Comparison of ENCODE assay signal across 11 mouse cellular contexts in the genomic region with DNA sequence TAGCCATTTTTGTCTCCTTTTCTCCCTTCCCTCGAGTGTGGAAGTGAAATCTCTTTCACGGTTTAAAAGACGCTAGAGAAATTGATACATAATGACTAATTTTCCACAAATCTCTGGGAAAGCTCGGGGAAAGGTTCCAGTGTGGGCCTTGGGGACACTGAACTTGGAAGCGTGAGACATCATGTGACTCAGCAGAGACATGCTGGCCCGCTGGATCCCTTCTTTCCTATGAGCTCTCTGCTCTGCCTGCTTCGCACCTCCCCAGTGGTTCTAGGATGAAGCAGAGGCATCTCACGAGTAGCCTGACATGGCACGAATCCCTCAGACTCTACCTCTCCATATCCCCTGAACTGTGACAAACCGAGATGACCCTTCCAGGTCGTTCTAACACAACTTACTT.
DNase-seq lines count a peak whose midpoint lies in the region; ATAC-seq lines count a peak whose summit lies in the region.
"Had no signal": no experiment of that assay in that cellular context is flagged by ENCODE, and none has a peak within 500 bp of the region (broad histone marks: within the 10 kb centered on the region; RNA-seq: fewer than 3 reads in every experiment).

No protein-coding gene starts in this region.

- H3K4me3 ChIP-seq in lung, embryonic 15.5 days, result no peak overlapping the region
- no peak overlapping the region for H3K4me3 ChIP-seq in embryonic facial prominence, embryonic 14.5 days (ENCODE audit: low read depth, low read length)
- H3K4me3 ChIP-seq in limb, embryonic 15.5 days, result no peak overlapping the region
- H3K4me3 ChIP-seq: hindbrain, embryonic 13.5 days had no signal

- no peaks in the 10 kb centered on the region for H3K4me1 ChIP-seq in lung, embryonic 15.5 days
- peaks cover 7% of the 10 kb centered on the region for H3K4me1 ChIP-seq in embryonic facial prominence, embryonic 14.5 days (ENCODE audit: control insufficient read depth, insufficient read depth, low read length)
- H3K4me1 ChIP-seq in limb, embryonic 15.5 days, result peaks cover 23% of the 10 kb centered on the region; the same call in 1 of the 2 replicates
- H3K4me1 ChIP-seq: hindbrain, embryonic 13.5 days had no signal

- H3K27ac ChIP-seq in lung, embryonic 15.5 days, result 0 out of 2 replicates have a peak overlapping the region, but pooled peaks have one; percentile 41
- H3K27ac ChIP-seq in embryonic facial prominence, embryonic 14.5 days (replicated peaks; ENCODE audit: low read depth, low read length), result peak overlapping the region; percentile 19
- H3K27ac ChIP-seq in limb, embryonic 15.5 days, result peak overlapping the region; percentile 62
- H3K27ac ChIP-seq: hindbrain, embryonic 13.5 days had no signal

- no peak for DNase-seq in lung, postnatal 4 days
- DNase-seq in embryonic facial prominence, embryonic 14.5 days (ENCODE audit: low spot score), result peak; percentile 66
- DNase-seq in gastrocnemius, postnatal 25 days, result peak; percentile 68
- no peak for DNase-seq in natural killer cell, adult 2 months (ENCODE audit: low spot score in 2 of 2)
- DNase-seq in spleen, postnatal 14 days (ENCODE audit: low spot score in 2 of 2), result no peak
- DNase-seq: cerebellum, adult 11-12 months had no signal

- H3K27me3 ChIP-seq in lung, embryonic 15.5 days, result no peaks in the 10 kb centered on the region
- no peaks in the 10 kb centered on the region for H3K27me3 ChIP-seq in embryonic facial prominence, embryonic 14.5 days (replicated peaks; ENCODE audit: control insufficient read depth, insufficient read depth, low read length)
- H3K27me3 ChIP-seq in limb, embryonic 15.5 days, result no peaks in the 10 kb centered on the region
- H3K27me3 ChIP-seq: hindbrain, embryonic 13.5 days had no signal

- no peak overlapping the region for H3K9ac ChIP-seq in lung, embryonic 15.5 days
- H3K9ac ChIP-seq in embryonic facial prominence, embryonic 14.5 days (ENCODE audit: low read depth, low read length), result no peak overlapping the region
- H3K9ac ChIP-seq in limb, embryonic 15.5 days, result no peak overlapping the region
- H3K9ac ChIP-seq: hindbrain, embryonic 13.5 days had no signal

- H3K9me3 ChIP-seq in lung, embryonic 15.5 days, result no peaks in the 10 kb centered on the region
- no peaks in the 10 kb centered on the region for H3K9me3 ChIP-seq in embryonic facial prominence, embryonic 14.5 days (ENCODE audit: control insufficient read depth, low read length)
- H3K9me3 ChIP-seq in limb, embryonic 15.5 days, result no peaks in the 10 kb centered on the region
- H3K9me3 ChIP-seq: hindbrain, embryonic 13.5 days had no signal

- 0 out of 2 replicates have a peak overlapping the region, but pooled peaks have one; percentile 18 for H3K4me2 ChIP-seq in lung, embryonic 15.5 days
- H3K4me2 ChIP-seq in embryonic facial prominence, embryonic 14.5 days (ENCODE audit: low read depth, low read length), result peak overlapping the region; percentile 33
- H3K4me2 ChIP-seq in limb, embryonic 15.5 days, result peak overlapping the region; percentile 26
- H3K4me2 ChIP-seq: hindbrain, embryonic 13.5 days had no signal

- ATAC-seq in lung, embryonic 15.5 days (ENCODE audit: borderline replicate concordance, extremely low read depth, low FRiP score, low TSS enrichment), result no peak; the same call in 1 of the 2 replicates
- peak; percentile 44; the same call in 1 of the 2 replicates for ATAC-seq in embryonic facial prominence, embryonic 14.5 days (ENCODE audit: low read depth)
- no peak; the same call in 1 of the 2 replicates for ATAC-seq in limb, embryonic 15.5 days (ENCODE audit: insufficient number of reproducible peaks, low FRiP score, low TSS enrichment, low read depth)
- ATAC-seq: forebrain, embryonic 16.5 days had no signal

- 79% methylated on average over 11 of the region's 11 CpGs for WGBS in lung, embryonic 15.5 days
- WGBS in embryonic facial prominence, embryonic 14.5 days, result 58% methylated on average over 11 of the region's 11 CpGs
- WGBS in limb, embryonic 15.5 days, result 51% methylated on average over 11 of the region's 11 CpGs

- no peaks in the 10 kb centered on the region for H3K36me3 ChIP-seq in lung, embryonic 15.5 days
- no peaks in the 10 kb centered on the region for H3K36me3 ChIP-seq in embryonic facial prominence, embryonic 14.5 days (ENCODE audit: control insufficient read depth, insufficient read depth, low read length)
- H3K36me3 ChIP-seq in limb, embryonic 15.5 days, result no peaks in the 10 kb centered on the region
- H3K36me3 ChIP-seq: G1E; hindbrain, embryonic 13.5 days had no signal

Comparison
In these comparisons a context has a peak if more than half of its experiments do, and no peak if none do; other contexts are left out.
1. DNase-seq: peak in embryonic facial prominence, embryonic 14.5 days (single experiment) and gastrocnemius, postnatal 25 days (single experiment); none in lung, postnatal 4 days (0 of 2), natural killer cell, adult 2 months (0 of 2) and spleen, postnatal 14 days (0 of 2).
2. Peak in every context shown above with its lines, with median percentiles within 50 percentile points of each other: H3K27ac ChIP-seq and H3K4me2 ChIP-seq.